Mouse (Mus musculus) layer of hippocampus, postnatal 14 days (tissue): ENCODE measurements around the gene Dhrs3. TPM values are rescaled to one million over a fixed set of nuclear protein-coding genes. Genes with fewer than 3 reads are reported as not detected.

Experiments used
- DNase-seq, 2 experiments: peaks; one replicate each; pipeline ENCODE4 v3.0.0; 2021 to 2022; ENCODE audit warnings: low spot score in 2 of 2, mixed read lengths in 1 of 2
- long read RNA-seq, 2 experiments: library from polyadenylated mRNA; stranded (forward); transcript quantifications; one replicate each; pipeline ENCODE4 v2.0.0; 2021
- total RNA-seq, 2 experiments: library from RNA; stranded (reverse); gene quantifications; 2 replicates each; pipeline ENCODE4 v1.2.3; 2021

Dhrs3 gene
- total RNA-seq: 10 to 100 TPM; 21.2 to 30.8 TPM
- long read RNA-seq, experiment 1, transcript Dhrs3-206 (6 exons, 2,337 nt): major isoform, 11 of 13 reads
- long read RNA-seq, experiment 1, partial matches to known transcripts: 0 of 13 reads
- long read RNA-seq, experiment 1, other reads (novel, unspliced or antisense): 1 of 13 reads
- long read RNA-seq, experiment 2, transcript Dhrs3-206 (6 exons, 2,337 nt): major isoform, 11 of 24 reads
- long read RNA-seq, experiment 2, partial matches to known transcripts: 0 of 24 reads
- long read RNA-seq, experiment 2, other reads (novel, unspliced or antisense): 11 of 24 reads

- peak; percentile 68 to 82 for DNase-seq
These were observed at the start of gene Dhrs3 for GRCm38 (mm10) chr4:144892133-144892936. Dhrs3 (plus strand) TSS chr4:144892827.

GRCm38 (mm10) chr4:144861756-144862505 lies 30.7 kb upstream of the Dhrs3 start:
- DNase-seq: no peak

- DNase-seq: peak in 1 of 2 experiments; percentile 83
These were observed 24.7 kb upstream of the Dhrs3 start for GRCm38 (mm10) chr4:144867926-144868325.

GRCm38 (mm10) chr4:144868584-144868983 lies 24.0 kb upstream of the Dhrs3 start:
- DNase-seq: no peak

DNA sequence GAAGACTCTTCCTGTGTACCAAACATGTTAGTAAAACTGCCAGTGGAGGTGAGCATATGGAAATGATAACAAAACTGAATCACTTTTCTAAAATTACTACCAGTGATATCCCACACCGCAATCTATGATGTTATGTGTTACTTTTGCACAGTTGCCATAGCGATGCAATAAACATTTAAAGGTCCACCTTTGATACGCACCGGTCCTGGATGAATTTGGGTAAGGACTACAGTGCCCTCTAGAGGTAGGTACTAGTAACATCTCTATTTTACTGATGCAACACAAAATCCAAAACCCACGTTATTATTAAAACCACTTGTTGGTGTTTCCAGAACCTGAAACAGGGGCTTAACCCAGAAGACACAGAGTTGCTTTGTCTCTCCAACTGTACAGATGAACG lies 19.7 kb upstream of the Dhrs3 start:
- DNase-seq: no peak

- no peak for DNase-seq
These were observed 17.0 kb upstream of the Dhrs3 start for GRCm38 (mm10) chr4:144875576-144876093.

- no peak for DNase-seq
These were observed 13.1 kb upstream of the Dhrs3 start for GRCm38 (mm10) chr4:144879549-144879948.

DNA sequence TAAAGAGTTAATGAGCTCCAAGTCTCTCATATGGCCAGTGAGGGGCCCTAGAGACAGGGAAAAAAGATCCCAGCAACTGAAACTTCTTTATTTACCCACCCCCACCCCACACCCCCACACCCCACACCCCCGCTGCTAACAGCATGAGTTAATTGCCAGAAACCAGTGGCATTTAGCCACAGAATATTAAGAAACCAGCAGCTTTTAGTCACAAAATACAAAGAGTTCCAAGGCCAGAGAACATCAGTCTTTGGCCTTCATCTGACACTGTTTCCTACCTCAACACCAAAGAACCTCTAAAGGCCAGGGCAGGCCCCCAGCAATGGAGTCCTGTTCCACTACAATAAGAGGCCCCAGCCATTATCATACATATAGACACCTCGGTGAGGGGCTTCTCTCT lies 11.3 kb upstream of the Dhrs3 start:
- DNase-seq: no peak

DNA sequence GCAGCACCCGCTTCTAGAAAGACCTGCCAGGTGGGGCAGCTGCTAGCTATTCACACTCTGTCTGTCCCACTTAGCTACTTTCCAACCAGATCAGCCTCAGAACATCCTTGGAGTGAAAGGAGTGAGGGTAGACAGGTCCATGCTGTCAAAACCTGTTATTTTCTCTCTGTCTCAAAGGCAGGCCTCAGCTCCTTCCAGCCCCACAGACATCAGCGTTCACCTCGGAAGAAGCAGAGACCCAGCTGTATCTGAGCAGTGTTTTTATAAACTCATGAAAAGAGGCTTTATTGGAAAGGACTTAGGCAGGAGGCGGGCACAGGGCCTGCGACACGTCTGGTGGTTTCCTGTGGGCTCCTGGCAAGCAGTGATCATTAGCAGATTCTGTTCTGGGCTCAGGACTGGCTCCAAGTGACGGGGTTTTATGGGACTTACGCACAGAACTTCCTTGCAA lies 9.7 kb upstream of the Dhrs3 start:
- peak; percentile 79 to 87 for DNase-seq

DNA sequence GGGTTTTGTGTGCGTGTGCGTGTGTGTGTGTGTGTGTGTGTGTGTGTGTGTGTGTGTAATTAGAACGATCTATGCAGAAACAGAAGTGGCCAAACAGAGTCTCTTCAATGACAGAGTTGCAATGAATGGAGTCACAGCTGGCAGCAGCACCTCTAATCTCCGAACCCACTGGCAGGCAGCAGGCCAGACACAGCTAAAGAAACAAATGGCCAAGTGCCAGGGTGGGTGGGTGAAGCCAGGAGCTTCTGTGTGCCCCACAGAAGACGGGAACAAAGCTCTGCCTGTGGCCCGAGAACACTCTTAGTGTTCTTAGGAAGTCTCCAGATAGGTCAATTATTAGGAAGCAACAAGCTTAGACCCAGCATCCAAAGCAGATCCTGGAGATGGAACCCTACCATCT lies 6.2 kb upstream of the Dhrs3 start:
- DNase-seq: peak; percentile 68 to 90

- no peak for DNase-seq
These were observed 3.9 kb upstream of the Dhrs3 start for GRCm38 (mm10) chr4:144888750-144889149.

- DNase-seq: no peak
These were observed 2.9 kb upstream of the Dhrs3 start for GRCm38 (mm10) chr4:144889505-144890301.

DNA sequence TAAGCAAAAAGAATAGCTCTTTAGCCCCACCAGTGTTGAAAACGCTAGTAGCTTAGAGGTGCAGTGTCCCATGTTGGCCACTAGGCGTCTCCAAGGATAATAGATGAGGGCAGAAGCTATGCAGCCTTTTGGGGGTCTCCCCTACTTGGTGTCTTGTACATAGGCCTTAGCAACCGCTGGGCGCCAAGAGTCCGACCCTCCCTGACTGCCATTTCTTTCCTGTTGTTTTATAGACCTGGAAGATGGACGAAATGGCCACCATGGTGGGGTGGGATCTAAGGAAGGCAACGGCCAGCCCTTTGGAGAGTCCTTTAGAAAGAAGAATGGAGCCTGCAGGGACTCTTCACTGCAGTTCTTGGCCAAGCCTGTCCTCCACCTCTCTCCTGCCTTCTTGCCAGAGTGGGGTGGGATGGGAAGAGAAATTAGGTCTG lies 1.9 kb upstream of the Dhrs3 start:
- DNase-seq: peak; percentile 81 to 89

DNA sequence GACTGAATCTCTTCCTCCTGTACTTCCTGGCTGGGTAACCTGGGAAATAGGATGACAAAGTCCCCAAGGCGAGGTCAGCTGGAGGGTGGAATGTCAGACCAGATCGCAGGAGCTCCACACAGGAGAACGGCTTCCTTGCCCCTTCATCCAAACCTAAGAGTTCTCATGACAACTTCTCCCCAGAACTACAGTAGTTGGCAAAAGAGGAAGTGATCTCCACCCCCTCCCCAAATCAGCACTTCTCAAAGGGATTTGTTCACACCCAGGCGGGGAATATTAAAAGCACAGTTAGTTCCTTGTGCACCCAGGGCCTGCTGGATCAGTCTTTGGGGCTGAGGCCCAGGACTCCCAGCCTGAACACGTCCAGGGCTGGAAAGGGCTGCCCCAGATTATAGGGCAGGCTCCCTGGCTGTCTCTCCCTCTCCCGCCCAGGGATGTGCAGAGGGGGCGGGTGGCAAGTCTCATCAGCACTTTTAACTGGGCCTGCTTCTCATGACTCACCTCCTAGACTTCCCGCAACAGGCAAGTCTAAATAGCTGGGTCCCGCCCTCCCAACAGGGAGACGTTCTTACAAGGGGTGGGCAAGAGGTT lies 1.4 kb upstream of the Dhrs3 start:
- no peak for DNase-seq

DNA sequence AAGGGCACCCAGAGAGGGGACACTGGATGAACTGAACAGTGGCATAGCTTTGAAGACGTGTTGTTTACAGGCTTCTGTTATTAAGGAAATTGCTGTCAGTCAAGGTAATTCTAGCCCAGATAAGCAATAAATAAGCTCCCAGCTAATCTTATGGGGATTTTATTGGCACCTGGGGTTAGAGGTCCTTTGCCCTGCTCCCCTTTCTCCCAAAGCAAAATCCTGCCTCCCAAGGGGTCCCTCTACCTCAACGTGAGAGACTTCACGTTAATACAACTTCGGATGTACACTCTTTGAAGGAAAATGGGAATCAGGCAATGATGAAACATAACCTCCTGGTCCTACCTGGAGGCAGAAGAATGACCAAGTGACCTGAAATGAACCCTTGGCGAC lies 889 bp upstream of the Dhrs3 start:
- no peak for DNase-seq

- DNase-seq: no peak
These were observed 278 bp downstream of the Dhrs3 start for GRCm38 (mm10) chr4:144892937-144893272.

GRCm38 (mm10) chr4:144893561-144894486 lies 1.2 kb downstream of the Dhrs3 start:
- no peak for DNase-seq

DNA sequence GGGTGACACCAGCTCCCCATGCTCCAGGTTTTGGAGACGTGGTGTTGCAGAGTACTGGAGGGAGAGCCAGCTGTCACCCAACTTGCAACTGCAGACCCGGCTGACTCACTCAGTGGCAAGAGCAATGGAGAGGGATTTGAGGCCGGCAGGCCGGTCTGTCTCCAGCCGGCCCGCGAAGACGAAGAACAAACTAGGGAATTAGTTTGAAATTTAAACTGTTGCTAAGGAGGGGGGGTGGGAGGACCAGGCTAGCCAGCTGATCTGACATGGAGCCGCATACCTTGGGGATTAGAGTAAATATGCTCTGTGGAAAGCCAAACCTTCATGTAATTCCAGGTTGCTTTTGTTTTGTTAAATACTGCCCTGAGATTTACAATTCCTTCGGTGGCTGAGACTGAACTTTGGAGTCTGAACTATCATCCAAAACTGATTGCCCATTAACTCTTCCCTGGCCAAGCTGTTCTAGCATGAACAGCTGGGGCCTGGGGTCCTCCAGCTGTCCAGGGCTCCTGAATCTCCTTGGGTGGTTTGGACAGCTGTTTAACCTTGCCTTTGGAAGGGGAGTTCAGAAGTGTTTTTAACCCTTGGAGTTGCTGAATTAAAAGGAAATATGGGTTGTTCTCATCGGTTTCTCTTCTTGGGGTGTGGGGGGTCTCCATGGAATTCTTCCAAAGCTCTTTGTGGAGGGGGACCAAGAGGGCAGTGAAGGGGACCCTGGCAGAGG lies 2.0 kb downstream of the Dhrs3 start:
- DNase-seq: no peak

DNA sequence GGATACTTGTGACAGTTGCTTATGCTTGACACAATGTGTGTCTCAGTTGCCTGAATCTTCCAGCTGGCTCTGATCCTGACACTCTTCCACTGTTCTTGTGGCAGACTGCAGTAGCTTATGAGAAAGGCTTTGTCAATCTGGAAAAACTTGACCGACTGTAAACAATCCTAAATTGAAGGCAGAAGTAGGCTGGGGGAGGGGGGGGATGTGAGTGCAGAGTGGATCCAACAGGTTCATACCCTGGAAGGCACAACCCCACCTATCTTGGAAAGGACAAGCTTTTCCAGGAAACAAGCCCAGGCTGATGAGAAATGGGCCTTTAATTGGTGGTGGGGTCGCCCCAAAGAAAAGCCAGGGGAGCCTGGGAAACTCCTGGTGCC lies 2.6 kb downstream of the Dhrs3 start:
- no peak for DNase-seq
